ENCODE assay signal across 10 mouse cellular contexts in the genomic region with DNA sequence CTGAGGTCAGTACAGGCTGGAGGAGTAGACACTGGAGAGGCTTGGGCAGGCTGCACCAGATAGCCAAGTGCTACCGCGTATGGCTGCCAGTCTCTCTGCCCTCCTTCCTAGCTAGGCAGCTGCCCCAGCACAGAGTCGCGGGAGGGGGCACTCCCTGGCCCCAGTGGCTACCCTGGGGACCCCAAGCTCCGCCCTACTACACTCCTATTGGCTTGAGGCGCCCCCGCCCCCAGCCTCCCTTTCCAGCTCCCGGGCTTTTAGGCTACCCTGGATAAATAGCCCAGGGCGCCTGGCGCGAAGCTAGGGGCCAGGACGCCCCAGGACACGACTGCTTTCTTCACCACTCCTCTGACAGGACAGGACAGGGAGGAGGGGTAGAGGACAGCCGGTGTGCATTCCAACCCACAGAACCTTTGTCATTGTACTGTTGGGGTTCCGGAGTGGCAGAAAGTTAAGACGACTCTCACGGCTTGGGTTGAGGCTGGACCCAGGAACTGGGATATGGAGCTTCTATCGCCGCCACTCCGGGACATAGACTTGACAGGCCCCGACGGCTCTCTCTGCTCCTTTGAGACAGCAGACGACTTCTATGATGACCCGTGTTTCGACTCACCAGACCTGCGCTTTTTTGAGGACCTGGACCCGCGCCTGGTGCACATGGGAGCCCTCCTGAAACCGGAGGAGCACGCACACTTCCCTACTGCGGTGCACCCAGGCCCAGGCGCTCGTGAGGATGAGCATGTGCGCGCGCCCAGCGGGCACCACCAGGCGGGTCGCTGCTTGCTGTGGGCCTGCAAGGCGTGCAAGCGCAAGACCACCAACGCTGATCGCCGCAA. TPM values are rescaled to one million over a fixed set of nuclear protein-coding genes. Genes with fewer than 3 reads are reported as not detected.
A peak's percentile ranks its signal among the peaks of the same experiment; 100 is the strongest.
DNase-seq lines count a peak whose midpoint lies in the region; ATAC-seq lines count a peak whose summit lies in the region.
"Had no signal": no experiment of that assay in that cellular context is flagged by ENCODE, and none has a peak within 500 bp of the region (broad histone marks: within the 10 kb centered on the region; RNA-seq: fewer than 3 reads in every experiment).

A gene (plus strand): TSS at position 303 of the 836 bp plus-strand sequence.

- H3K9me3 ChIP-seq in heart, embryonic 11.5 days (replicated peaks; ENCODE audit: control insufficient read depth, low read length), result no peaks in the 10 kb centered on the region
- H3K9me3 ChIP-seq in midbrain, embryonic 15.5 days, result no peaks in the 10 kb centered on the region

- peak within 1 kb of the TSS; percentile 14 for H3K4me3 ChIP-seq in heart, embryonic 11.5 days (ENCODE audit: low read depth, low read length)
- peak within 1 kb of the TSS; percentile 31 for H3K4me3 ChIP-seq in midbrain, embryonic 15.5 days

- WGBS in heart, embryonic 11.5 days (ENCODE audit: insufficient replicate concordance), result 4% methylated on average over 44 of the region's 44 CpGs
- 5% methylated on average over 44 of the region's 44 CpGs for WGBS in midbrain, embryonic 15.5 days

- H3K27me3 ChIP-seq in heart, embryonic 11.5 days (ENCODE audit: control insufficient read depth, insufficient read depth, low read length), result peaks cover 89% of the 10 kb centered on the region
- peaks cover 59% of the 10 kb centered on the region for H3K27me3 ChIP-seq in midbrain, embryonic 15.5 days (replicated peaks)

- no peak within 1 kb of the TSS for H3K9ac ChIP-seq in heart, embryonic 11.5 days (ENCODE audit: low read depth, low read length)
- no peak within 1 kb of the TSS for H3K9ac ChIP-seq in midbrain, embryonic 15.5 days

- H3K27ac ChIP-seq in heart, embryonic 11.5 days (ENCODE audit: low read depth, low read length), result no peak within 1 kb of the TSS
- H3K27ac ChIP-seq in midbrain, embryonic 15.5 days, result no peak within 1 kb of the TSS

- H3K4me2 ChIP-seq in heart, embryonic 11.5 days, result peak within 1 kb of the TSS; percentile 45
- H3K4me2 ChIP-seq in midbrain, embryonic 15.5 days, result peak within 1 kb of the TSS; percentile 51

- no peaks in the 10 kb centered on the region for H3K4me1 ChIP-seq in heart, embryonic 11.5 days (ENCODE audit: control insufficient read depth, insufficient read depth, low read length)
- peaks cover 27% of the 10 kb centered on the region for H3K4me1 ChIP-seq in midbrain, embryonic 15.5 days

- intact Hi-C loops in gastrocnemius, postnatal 36 days (cut with DNase I), result loop anchor here (2.0 to 10.0 kb wide), 2 partner anchors 36 to 262 kb away; no protein-coding TSS in a partner anchor

- no peaks in the 10 kb centered on the region for H3K36me3 ChIP-seq in heart, embryonic 11.5 days (ENCODE audit: control insufficient read depth, insufficient read depth, low read length)
- no peaks in the 10 kb centered on the region for H3K36me3 ChIP-seq in midbrain, embryonic 15.5 days (replicated peaks)

- ATAC-seq in heart, embryonic 11.5 days (replicated peaks; ENCODE audit: insufficient number of reproducible peaks, low FRiP score, low TSS enrichment), result no peak
- peak; percentile 19; the same call in 1 of the 2 replicates for ATAC-seq in midbrain, embryonic 15.5 days (replicated peaks)
- ATAC-seq in erythroblast, adult 5-6 weeks (replicated peaks; ENCODE audit: low FRiP score, poor library complexity, severe bottlenecking), result no peak

- DNase-seq in heart, adult 18-20 months, result no peak
- peak; percentile 25 for DNase-seq in ZHBTc4 (ENCODE audit: low read depth, low spot score)
- DNase-seq in gastrocnemius, postnatal 36 days, result peak; percentile 54 to 62
- DNase-seq in urinary bladder, postnatal 25 days (ENCODE audit: low spot score), result no peak
- DNase-seq in urinary bladder, postnatal 10 days (ENCODE audit: low spot score), result no peak
- DNase-seq: lung, postnatal 10 days; right cerebral cortex, postnatal 14 days had no signal

RNA-seq across cellular contexts. Expression of the gene that starts here (rescaled TPM):
- 0.87 and 1.5 TPM in 2 replicates for polyA plus RNA-seq in heart, embryonic 11.5 days (2014; fragmentation: Nextera tagmentation; extraction: Ambion mirVana)
- total RNA-seq in heart, adult 18-20 months (2021), result not detected
- total RNA-seq in gastrocnemius, postnatal 36 days (2021), result 10 to 100 TPM; 12.6 to 19.8 TPM
- 0.09 and 0.14 TPM in 2 replicates for polyA plus RNA-seq in midbrain, embryonic 15.5 days (2015; fragmentation: Nextera tagmentation; extraction: Ambion mirVana)
- not detected in 2 replicates for total RNA-seq in erythroblast, adult 5-6 weeks (2015; ENCODE audit: low replicate concordance)
- not detected in 2 replicates for total RNA-seq in erythroblast, adult 5-6 weeks (2017; ENCODE audit: low replicate concordance)

Comparison
In these comparisons a context has a peak if more than half of its experiments do, and no peak if none do; other contexts are left out.
1. RNA of the gene that starts here (total RNA-seq): 12.6 to 19.8 TPM in gastrocnemius, postnatal 36 days; not detected in heart, adult 18-20 months and not detected in erythroblast, adult 5-6 weeks; every median in the first group is over 10 times any median in the second.
2. Peak in ATAC-seq, H3K4me3 ChIP-seq and H3K4me2 ChIP-seq in midbrain, embryonic 15.5 days; RNA of the gene not detected or under 1 TPM.
3. DNase-seq: peak in ZHBTc4 (single experiment) and gastrocnemius, postnatal 36 days (2 of 2); none in heart, adult 18-20 months (0 of 2), urinary bladder, postnatal 25 days (single experiment) and urinary bladder, postnatal 10 days (single experiment).